Mouse (Mus musculus) midbrain, postnatal 0 days (tissue): ENCODE measurements at regions not wholly inside any gene's neighbourhood (a gene's known extent, or its start where the extent isn't known, plus 50 kb on each side); places are given as distances from the start of the nearest gene placed in this dataset.

Experiments used
- ATAC-seq: fragments of 200-750 bp; cut with Nextera tagmentation; 2 replicates; pipeline ENCODE4 v1.8.0; 2017; ENCODE audit warnings: moderate number of reproducible peaks, mild to moderate bottlenecking, moderate TSS enrichment, moderate library complexity; ENCODE audit not compliant: low FRiP score
- DNase-seq: peaks from one replicate; pipeline ENCODE4 v3.0.0-alpha.2; 2015; ENCODE audit warnings: low spot score
- H3K27ac ChIP-seq: fragments of 300-500 bp; sonication (generic); 2 replicates; pipeline ENCODE4 v1.5.1; 2014; ENCODE audit warnings: low read depth, mild to moderate bottlenecking, low read length, mixed read lengths
- H3K27me3 ChIP-seq: fragments of 300-500 bp; sonication (generic); 2 replicates; pipeline ENCODE4 v1.6.1; 2014; ENCODE audit warnings: low read length, control low read depth, mixed read lengths; ENCODE audit not compliant: insufficient read depth
- H3K36me3 ChIP-seq: fragments of 300-500 bp; sonication (generic); 2 replicates; pipeline ENCODE4 v1.6.1; 2014; ENCODE audit warnings: low read length, control low read depth, mixed read lengths; ENCODE audit not compliant: insufficient read depth
- H3K4me1 ChIP-seq: fragments of 300-500 bp; sonication (generic); 2 replicates; pipeline ENCODE4 v1.6.1; 2014; ENCODE audit warnings: mild to moderate bottlenecking, control low read depth, antibody characterized with exemption, low read length, mixed read lengths; ENCODE audit not compliant: insufficient read depth
- H3K4me2 ChIP-seq: fragments of 300-500 bp; sonication (generic); 2 replicates; pipeline ENCODE4 v1.6.1; 2014; ENCODE audit warnings: low read depth, mild to moderate bottlenecking, low read length, mixed read lengths; ENCODE audit not compliant: poor library complexity, severe bottlenecking
- H3K4me3 ChIP-seq: fragments of 300-500 bp; sonication (generic); 2 replicates; pipeline ENCODE4 v1.5.1; 2014; ENCODE audit warnings: low read depth, mild to moderate bottlenecking, low read length, moderate library complexity
- H3K9ac ChIP-seq: fragments of 300-500 bp; sonication (generic); replicated peaks from 2 replicates; pipeline ENCODE4 v1.6.1; 2014; ENCODE audit warnings: mild to moderate bottlenecking, low read length, moderate library complexity, mixed read lengths; ENCODE audit not compliant: poor library complexity, severe bottlenecking
- H3K9me3 ChIP-seq: fragments of 300-500 bp; sonication (generic); 2 replicates; pipeline ENCODE4 v1.6.1; 2016; ENCODE audit warnings: low read length, control low read depth
- CTCF ChIP-seq: IDR thresholded peaks from 2 replicates; pipeline ENCODE4 v1.5.1; 2016; ENCODE audit warnings: antibody characterized with exemption, mild to moderate bottlenecking
- WGBS: fragments of 180-500 bp; shearing (Covaris S2); extraction: QIAGEN DNeasy Blood & Tissue Kit; methylation state at CpG from one replicate; pipeline ENCODE4 v1.1.7; 2014; 5-methylcytosine and 5-hydroxymethylcytosine counted together

- 74% methylated on average over 3 of the region's 3 CpGs for WGBS
- no peak for DNase-seq
- Histone ChIP-seq H3K9ac (no peak overlapping the region), H3K27me3 (no peaks in the 10 kb centered on the region), H3K9me3 (no peaks in the 10 kb centered on the region), H3K4me2 (no peak overlapping the region), H3K36me3 (no peaks in the 10 kb centered on the region), H3K27ac (no peak overlapping the region), H3K4me3 (no peak overlapping the region), H3K4me1 (no peaks in the 10 kb centered on the region)
- no peak for ATAC-seq
- no peak for TF ChIP-seq CTCF
Measured at GRCm38 (mm10) chr17:89592826-89593225, 317.4 kb downstream of the Gm10184 start.

GRCm38 (mm10) chr17:89559506-89559905, 350.7 kb downstream of the Gm10184 start:
- H3K9ac ChIP-seq, result no peak overlapping the region
- no peak overlapping the region for H3K27ac ChIP-seq
- no peak for ATAC-seq
- no peak overlapping the region for H3K4me3 ChIP-seq
- no peak overlapping the region for H3K4me2 ChIP-seq
- no peaks in the 10 kb centered on the region for H3K4me1 ChIP-seq
- H3K36me3 ChIP-seq, result no peaks in the 10 kb centered on the region
- DNase-seq, result peak; percentile 25
- TF ChIP-seq CTCF, result no peak
- no peaks in the 10 kb centered on the region for H3K27me3 ChIP-seq
- H3K9me3 ChIP-seq, result no peaks in the 10 kb centered on the region

- H3K9me3 ChIP-seq, result no peaks in the 10 kb centered on the region
- H3K27me3 ChIP-seq, result no peaks in the 10 kb centered on the region
- WGBS, result 79% methylated on average over 1 of the region's 1 CpGs
- TF ChIP-seq CTCF, result no peak
- no peaks in the 10 kb centered on the region for H3K4me1 ChIP-seq
- no peak for ATAC-seq
- DNase-seq, result no peak
- H3K9ac ChIP-seq, result no peak overlapping the region
- no peak overlapping the region for H3K4me2 ChIP-seq
- H3K4me3 ChIP-seq, result no peak overlapping the region
- no peak overlapping the region for H3K27ac ChIP-seq
- no peaks in the 10 kb centered on the region for H3K36me3 ChIP-seq
Measured at GRCm38 (mm10) chr17:89554754-89555153, 354.3 kb upstream of the Fshr start.

- TF ChIP-seq CTCF, result no peak
- no peak overlapping the region for H3K4me2 ChIP-seq
- H3K36me3 ChIP-seq, result no peaks in the 10 kb centered on the region
- no peaks in the 10 kb centered on the region for H3K4me1 ChIP-seq
- DNase-seq (peak; percentile 24), ATAC-seq (no peak)
- H3K27ac ChIP-seq, result no peak overlapping the region
- H3K27me3 ChIP-seq, result no peaks in the 10 kb centered on the region
- H3K4me3 ChIP-seq, result no peak overlapping the region
- WGBS, result 44% methylated on average over 3 of the region's 3 CpGs
- H3K9me3 ChIP-seq, result no peaks in the 10 kb centered on the region
- H3K9ac ChIP-seq, result no peak overlapping the region
Measured at GRCm38 (mm10) chr17:89553597-89553996, 353.1 kb upstream of the Fshr start.

- DNase-seq (no peak), ATAC-seq (no peak)
- WGBS, result 72% methylated on average over 3 of the region's 3 CpGs
- H3K27me3 ChIP-seq, result no peaks in the 10 kb centered on the region
- no peaks in the 10 kb centered on the region for H3K36me3 ChIP-seq
- H3K27ac ChIP-seq, result no peak overlapping the region
- H3K4me2 ChIP-seq, result no peak overlapping the region
- H3K4me1 ChIP-seq, result no peaks in the 10 kb centered on the region
- no peak overlapping the region for H3K9ac ChIP-seq
- no peak for TF ChIP-seq CTCF
- H3K9me3 ChIP-seq, result no peaks in the 10 kb centered on the region
- H3K4me3 ChIP-seq, result no peak overlapping the region
Measured at GRCm38 (mm10) chr17:89550758-89551157, 350.3 kb upstream of the Fshr start.

- TF ChIP-seq CTCF, result no peak
- Histone ChIP-seq H3K36me3 (no peaks in the 10 kb centered on the region), H3K9ac (no peak overlapping the region), H3K4me2 (no peak overlapping the region), H3K27ac (no peak overlapping the region), H3K9me3 (no peaks in the 10 kb centered on the region), H3K4me1 (no peaks in the 10 kb centered on the region), H3K27me3 (no peaks in the 10 kb centered on the region), H3K4me3 (no peak overlapping the region)
- DNase-seq (no peak), ATAC-seq (no peak)
- WGBS, result 67% methylated on average over 4 of the region's 4 CpGs
Measured at GRCm38 (mm10) chr17:89521912-89522311, 321.4 kb upstream of the Fshr start.

- no peak for ATAC-seq
Measured at GRCm38 (mm10) chr17:89519413-89519812, 318.9 kb upstream of the Fshr start.

More at GRCm38 (mm10) chr17:89519413-89519812, 318.9 kb upstream of the Fshr start:
- 72% methylated on average over 2 of the region's 2 CpGs for WGBS
- no peaks in the 10 kb centered on the region for H3K27me3 ChIP-seq
- no peak overlapping the region for H3K4me2 ChIP-seq
- no peaks in the 10 kb centered on the region for H3K9me3 ChIP-seq
- no peak overlapping the region for H3K4me3 ChIP-seq
- H3K4me1 ChIP-seq, result no peaks in the 10 kb centered on the region
- H3K9ac ChIP-seq, result no peak overlapping the region
- TF ChIP-seq CTCF, result no peak
- no peaks in the 10 kb centered on the region for H3K36me3 ChIP-seq
- H3K27ac ChIP-seq, result no peak overlapping the region
- no peak for DNase-seq
